Mouse (Mus musculus) heart, postnatal 0 days (tissue): ENCODE measurements at regions not wholly inside any gene's neighbourhood (a gene's known extent, or its start where the extent isn't known, plus 50 kb on each side); places are given as distances from the start of the nearest gene placed in this dataset.

Source experiments
- ATAC-seq: fragments of 200-750 bp; cut with Nextera tagmentation; 2 replicates; pipeline ENCODE4 v1.8.0; 2017; ENCODE audit warnings: low read depth, moderate number of reproducible peaks, moderate library complexity; ENCODE audit not compliant: insufficient read depth
- DNase-seq: peaks from one replicate; pipeline ENCODE4 v3.0.0-alpha.2; 2016; ENCODE audit warnings: low spot score
- H3K27ac ChIP-seq: fragments of 300-500 bp; sonication (generic); 2 replicates; pipeline ENCODE4 v1.5.1; 2014; ENCODE audit warnings: low read depth, mild to moderate bottlenecking
- H3K27me3 ChIP-seq: fragments of 300-500 bp; sonication (generic); 2 replicates; pipeline ENCODE4 v1.6.1; 2014; ENCODE audit warnings: low read length, mixed read lengths; ENCODE audit not compliant: control insufficient read depth, insufficient read depth
- H3K36me3 ChIP-seq: fragments of 300-500 bp; sonication (generic); replicated peaks from 2 replicates; pipeline ENCODE4 v1.6.1; 2014; ENCODE audit warnings: low read length, mixed read lengths; ENCODE audit not compliant: control insufficient read depth, insufficient read depth
- H3K4me1 ChIP-seq: fragments of 300-500 bp; sonication (generic); 2 replicates; pipeline ENCODE4 v1.6.1; 2014; ENCODE audit warnings: antibody characterized with exemption; ENCODE audit not compliant: control insufficient read depth, insufficient read depth
- H3K4me2 ChIP-seq: fragments of 300-500 bp; sonication (generic); 2 replicates; pipeline ENCODE4 v1.6.1; 2014; ENCODE audit warnings: low read depth, mild to moderate bottlenecking, low read length, moderate library complexity
- H3K4me3 ChIP-seq: fragments of 300-500 bp; sonication (generic); 2 replicates; pipeline ENCODE4 v1.5.1; 2014; ENCODE audit warnings: low read depth, low read length
- H3K9ac ChIP-seq: fragments of 300-500 bp; sonication (generic); replicated peaks from 2 replicates; pipeline ENCODE4 v1.6.1; 2014; ENCODE audit warnings: low read depth, low read length, mixed read lengths
- H3K9me3 ChIP-seq: fragments of 300-500 bp; sonication (generic); replicated peaks from 2 replicates; pipeline ENCODE4 v1.6.1; 2016; ENCODE audit warnings: low read length; ENCODE audit not compliant: control insufficient read depth
- CTCF ChIP-seq: IDR thresholded peaks from 2 replicates; pipeline ENCODE4 v1.5.1; 2016; ENCODE audit warnings: antibody characterized with exemption, control low read depth, low read depth
- EP300 ChIP-seq: IDR thresholded peaks from 2 replicates; pipeline ENCODE4 v1.6.1; 2016; ENCODE audit warnings: antibody characterized with exemption, low read depth
- WGBS: fragments of 180-500 bp; shearing (Covaris S2); extraction: QIAGEN DNeasy Blood & Tissue Kit; methylation state at CpG from one replicate; pipeline ENCODE4 v1.1.7; 2014; 5-methylcytosine and 5-hydroxymethylcytosine counted together

DNA sequence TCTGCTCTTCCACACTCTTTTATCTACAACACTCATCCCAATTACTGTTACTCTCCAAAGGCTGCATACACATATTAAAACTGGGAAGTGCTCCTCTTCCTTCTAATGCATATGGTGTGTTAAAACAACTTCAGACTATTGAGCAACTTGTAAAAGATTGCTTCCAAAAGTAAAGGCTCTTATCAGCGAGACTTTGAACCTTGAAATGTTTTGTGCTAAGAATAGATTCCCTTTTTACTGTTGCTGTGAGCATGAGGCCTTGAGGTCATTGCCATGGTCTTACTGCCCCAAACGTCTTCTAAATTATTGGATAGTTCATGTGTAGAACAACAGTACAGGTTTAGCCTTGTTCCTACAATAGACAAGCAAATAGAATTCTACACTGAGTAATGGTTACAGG, 281.6 kb upstream of the Lcorl start:
- ATAC-seq (no peak), DNase-seq (no peak)
- Histone ChIP-seq H3K9ac (no peak overlapping the region), H3K4me1 (no peaks in the 10 kb centered on the region), H3K27ac (no peak overlapping the region), H3K9me3 (no peaks in the 10 kb centered on the region), H3K36me3 (no peaks in the 10 kb centered on the region), H3K4me3 (no peak overlapping the region), H3K27me3 (no peaks in the 10 kb centered on the region), H3K4me2 (no peak overlapping the region)
- WGBS: 16% methylated on average over 2 of the region's 2 CpGs
- TF ChIP-seq CTCF (no peak), EP300 (no peak)

DNA sequence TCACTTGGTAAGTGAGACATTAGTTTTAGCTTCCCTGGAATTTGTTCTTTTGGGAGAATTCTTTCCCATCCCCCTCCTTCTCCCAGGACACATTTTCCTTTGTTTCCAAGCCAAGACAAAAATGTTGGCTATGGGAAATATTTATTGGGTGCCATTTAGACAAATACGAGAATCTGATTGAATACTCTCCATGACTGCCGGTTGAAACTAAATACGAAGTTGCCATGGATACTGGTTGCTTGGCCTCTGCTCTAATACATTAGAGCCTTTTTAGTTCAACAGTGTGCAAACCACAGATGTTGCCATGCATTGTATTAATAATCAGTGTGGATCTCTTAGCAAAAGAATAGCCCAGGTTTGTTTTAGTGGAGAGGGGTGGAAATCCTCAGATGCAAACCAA, 280.3 kb upstream of the Lcorl start:
- DNase-seq: no peak
- H3K27me3 ChIP-seq: no peaks in the 10 kb centered on the region
- H3K36me3 ChIP-seq: no peaks in the 10 kb centered on the region
- no peak for TF ChIP-seq CTCF
- WGBS: 86% methylated on average over 3 of the region's 3 CpGs
- H3K9me3 ChIP-seq: no peaks in the 10 kb centered on the region
- H3K9ac ChIP-seq: no peak overlapping the region
- H3K4me1 ChIP-seq: no peaks in the 10 kb centered on the region
- no peak overlapping the region for H3K4me3 ChIP-seq
- ATAC-seq: no peak
- H3K27ac ChIP-seq: no peak overlapping the region
- no peak overlapping the region for H3K4me2 ChIP-seq

DNA sequence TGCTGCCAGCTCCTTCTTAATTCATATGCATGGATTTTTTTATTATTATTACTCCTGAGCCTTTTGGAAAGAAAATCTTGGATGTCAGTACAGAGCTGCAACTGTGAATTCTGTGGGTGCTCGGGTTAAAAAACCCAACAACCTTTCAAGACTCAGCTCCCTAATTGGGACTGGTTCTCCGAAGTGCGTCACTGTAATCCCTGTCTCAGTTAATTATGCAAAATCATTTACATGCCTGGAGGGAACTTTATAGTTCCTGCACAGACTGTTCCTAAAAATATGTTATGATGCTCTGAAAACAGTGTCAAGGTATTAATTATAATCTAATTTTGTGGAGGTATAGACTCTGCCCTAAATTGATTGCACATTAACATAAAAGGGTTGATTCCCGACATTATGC, 250.6 kb upstream of the Lcorl start:
- H3K4me1 ChIP-seq: no peaks in the 10 kb centered on the region
- no peak overlapping the region for H3K4me2 ChIP-seq
- H3K27ac ChIP-seq: no peak overlapping the region
- TF ChIP-seq EP300 (no peak), CTCF (no peak)
- H3K9ac ChIP-seq: no peak overlapping the region
- H3K36me3 ChIP-seq: no peaks in the 10 kb centered on the region
- DNase-seq: no peak
- H3K4me3 ChIP-seq: no peak overlapping the region
- ATAC-seq: no peak
- H3K27me3 ChIP-seq: no peaks in the 10 kb centered on the region
- WGBS: 81% methylated on average over 4 of the region's 4 CpGs
- no peaks in the 10 kb centered on the region for H3K9me3 ChIP-seq

DNA sequence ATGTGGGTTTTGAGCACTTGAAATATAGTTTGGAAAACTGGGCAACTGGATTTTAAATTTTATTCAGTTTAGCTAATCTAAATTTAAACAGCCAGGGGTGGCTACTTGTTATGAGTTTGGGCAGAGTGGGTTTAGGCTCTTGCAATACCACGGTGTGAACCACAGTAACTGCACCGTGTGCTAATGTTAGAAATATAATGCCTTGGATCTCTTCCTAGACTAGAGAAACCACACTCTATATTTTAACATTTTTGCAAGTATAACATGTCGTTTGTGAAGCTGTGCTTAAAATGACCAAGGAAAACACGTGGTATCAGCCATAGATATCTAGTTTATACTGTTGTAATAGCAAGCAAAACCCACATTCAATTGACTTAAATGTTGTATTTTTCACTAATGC, 245.9 kb upstream of the Lcorl start:
- Histone ChIP-seq H3K9me3 (no peaks in the 10 kb centered on the region), H3K4me3 (no peak overlapping the region), H3K4me1 (no peaks in the 10 kb centered on the region), H3K9ac (no peak overlapping the region), H3K4me2 (no peak overlapping the region), H3K36me3 (no peaks in the 10 kb centered on the region), H3K27me3 (no peaks in the 10 kb centered on the region), H3K27ac (no peak overlapping the region)
- 70% methylated on average over 4 of the region's 4 CpGs for WGBS
- TF ChIP-seq CTCF (no peak), EP300 (no peak)
- DNase-seq (no peak), ATAC-seq (no peak)

DNA sequence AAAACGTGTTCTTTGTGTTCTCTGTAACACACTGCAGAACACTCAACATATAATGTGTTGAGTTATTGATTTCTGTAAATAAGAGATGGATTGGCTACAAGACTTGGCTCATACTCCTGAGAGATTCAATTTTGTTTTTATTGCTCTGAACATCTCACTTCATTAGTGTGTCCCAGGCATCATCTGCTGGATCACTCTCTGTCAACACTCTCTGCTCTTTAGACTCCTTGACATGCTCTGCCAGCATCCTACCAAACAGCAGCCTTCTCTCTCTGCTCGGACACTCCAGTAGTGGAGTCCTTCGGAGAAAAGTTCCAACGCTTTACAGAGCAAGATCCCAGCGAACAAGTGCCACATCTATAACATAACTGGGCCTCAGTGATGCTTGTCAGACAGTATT, 235.1 kb upstream of the Lcorl start:
- H3K9me3 ChIP-seq: no peaks in the 10 kb centered on the region
- 76% methylated on average over 5 of the region's 5 CpGs for WGBS
- H3K4me2 ChIP-seq: no peak overlapping the region
- H3K36me3 ChIP-seq: no peaks in the 10 kb centered on the region
- no peak overlapping the region for H3K27ac ChIP-seq
- H3K4me1 ChIP-seq: no peaks in the 10 kb centered on the region
- no peak for TF ChIP-seq CTCF
- TF ChIP-seq EP300: no peak
- no peaks in the 10 kb centered on the region for H3K27me3 ChIP-seq
- H3K9ac ChIP-seq: no peak overlapping the region
- H3K4me3 ChIP-seq: no peak overlapping the region
- ATAC-seq (no peak), DNase-seq (no peak)

DNA sequence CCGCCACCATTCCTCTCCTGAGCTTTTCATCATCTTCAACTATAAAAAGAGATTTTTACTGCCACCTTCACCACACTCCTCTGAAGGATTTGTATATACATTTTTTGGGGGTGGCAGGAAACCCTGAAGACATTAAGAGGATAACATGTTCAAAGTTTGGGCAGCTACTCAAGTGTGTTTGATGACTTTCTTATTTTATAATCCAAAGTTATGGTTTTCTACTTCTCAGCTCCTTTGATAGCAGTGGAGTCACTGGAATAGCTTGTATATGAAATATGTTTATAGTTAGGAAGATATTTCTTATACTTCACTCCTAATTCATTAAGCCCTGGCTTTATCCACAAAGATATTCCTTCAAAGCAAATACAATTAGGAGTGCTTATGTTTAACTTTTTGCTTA, 229.5 kb upstream of the Lcorl start:
- Histone ChIP-seq H3K36me3 (no peaks in the 10 kb centered on the region), H3K9ac (no peak overlapping the region), H3K27me3 (no peaks in the 10 kb centered on the region), H3K27ac (no peak overlapping the region), H3K9me3 (no peaks in the 10 kb centered on the region), H3K4me3 (no peak overlapping the region), H3K4me2 (no peak overlapping the region), H3K4me1 (no peaks in the 10 kb centered on the region)
- ATAC-seq: no peak
- WGBS: 73% methylated on average over 1 of the region's 1 CpGs
- no peak for DNase-seq
- TF ChIP-seq EP300 (no peak), CTCF (no peak)
